Mouse (Mus musculus) liver, embryonic 14.5 days (tissue): ENCODE results near the gene Rsph14.

ENCODE experiments used
- CTCF ChIP-seq: IDR thresholded peaks from 2 replicates; pipeline ENCODE4 v1.5.1; 2016; ENCODE audit warnings: antibody characterized with exemption, low read depth, control low read depth
- EP300 ChIP-seq: IDR thresholded peaks from 2 replicates; pipeline ENCODE4 v1.6.1; 2016; ENCODE audit warnings: antibody characterized with exemption, low read depth

DNA sequence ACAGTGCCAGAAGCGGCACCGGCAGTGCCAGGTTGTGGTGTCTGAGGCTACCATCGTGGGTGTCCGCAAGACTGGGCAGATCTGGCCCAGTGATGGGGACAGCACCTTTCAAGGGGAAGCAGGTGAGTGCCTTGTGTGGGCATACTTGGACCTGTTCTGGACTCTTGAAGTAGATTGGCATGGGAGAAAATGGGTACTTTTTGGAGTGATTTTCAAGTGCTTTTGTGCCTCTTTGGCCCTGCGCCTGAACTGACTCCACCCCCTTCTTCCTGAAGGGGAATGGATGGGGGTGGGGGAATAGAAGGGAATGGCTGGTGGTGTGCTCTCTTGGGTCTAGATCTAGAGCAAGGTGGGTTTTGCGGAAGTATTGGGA is 29.8 kb upstream of the Rsph14 start:
- no peak for TF ChIP-seq CTCF
- TF ChIP-seq EP300: no peak
